Comparison of ENCODE assay signal across 9 mouse cellular contexts in the genomic region with DNA sequence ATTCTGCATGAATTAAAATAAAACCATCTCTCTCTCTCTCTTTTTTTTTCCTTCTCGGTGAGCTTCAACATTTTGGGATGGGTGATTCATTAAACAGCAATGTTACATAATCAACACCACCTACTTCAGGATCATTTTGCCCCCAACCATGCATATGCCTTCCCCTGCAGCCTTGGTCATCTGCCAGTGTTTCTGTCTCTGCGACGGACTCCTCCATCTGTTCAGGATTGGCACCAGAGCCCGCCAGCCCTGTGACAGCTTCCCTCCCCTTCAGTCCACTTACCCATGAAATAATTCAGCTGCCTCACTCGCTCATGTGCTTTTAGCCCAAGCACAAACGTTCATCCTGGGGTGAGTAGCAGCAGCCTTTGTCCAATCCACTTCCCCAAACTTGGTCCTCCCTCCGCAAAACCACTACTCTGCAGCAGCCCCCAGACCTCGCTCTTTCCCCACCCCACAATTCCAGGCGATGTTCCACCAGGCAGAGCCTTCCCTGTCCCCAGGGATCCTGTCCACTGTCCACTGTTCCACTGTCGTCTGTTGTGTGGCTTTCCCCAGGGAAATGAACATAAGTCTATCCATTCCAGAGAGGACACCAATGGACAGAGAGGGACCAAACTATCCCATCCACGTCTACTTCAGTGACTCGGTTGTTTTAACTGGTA. TPM values are rescaled to one million over a fixed set of nuclear protein-coding genes. Genes with fewer than 3 reads are reported as not detected.
DNase-seq lines count a peak whose midpoint lies in the region; ATAC-seq and TF ChIP-seq lines count a peak whose summit lies in the region.
"Had no signal": no experiment of that assay in that cellular context is flagged by ENCODE, and none has a peak within 500 bp of the region (broad histone marks: within the 10 kb centered on the region; RNA-seq: fewer than 3 reads in every experiment).

No protein-coding gene starts in this region.

- no peak overlapping the region; the same call in 1 of the 2 replicates for H3K27ac ChIP-seq in kidney, embryonic 14.5 days (ENCODE audit: low read depth, low read length)
- H3K27ac ChIP-seq in olfactory bulb, adult 2 months (ENCODE audit: insufficient read depth, low read depth, low read length), result peak overlapping the region; percentile 8; the same call in 1 of the 2 replicates
- H3K27ac ChIP-seq in liver, embryonic 12.5 days, result no peak overlapping the region
- H3K27ac ChIP-seq: macrophage had no signal

- WGBS in kidney, embryonic 14.5 days, result 62% methylated on average over 12 of the region's 12 CpGs
- WGBS in olfactory bulb, adult 2 months, result 43% methylated on average over 12 of the region's 12 CpGs
- WGBS in liver, embryonic 12.5 days (ENCODE audit: insufficient replicate concordance), result 70% methylated on average over 12 of the region's 12 CpGs

- H3K27me3 ChIP-seq in kidney, embryonic 14.5 days (ENCODE audit: control insufficient read depth, insufficient read depth, low read length), result no peaks in the 10 kb centered on the region
- H3K27me3 ChIP-seq in liver, embryonic 12.5 days (replicated peaks), result no peaks in the 10 kb centered on the region

- H3K36me3 ChIP-seq in kidney, embryonic 14.5 days (ENCODE audit: control insufficient read depth, insufficient read depth, low read length), result no peaks in the 10 kb centered on the region
- no peaks in the 10 kb centered on the region for H3K36me3 ChIP-seq in liver, embryonic 12.5 days

- H3K4me3 ChIP-seq in kidney, embryonic 14.5 days (ENCODE audit: low read length), result no peak overlapping the region
- no peak overlapping the region for H3K4me3 ChIP-seq in olfactory bulb, adult 2 months (ENCODE audit: insufficient read depth, low read depth, low read length)
- no peak overlapping the region for H3K4me3 ChIP-seq in liver, embryonic 12.5 days

- peaks cover 4% of the 10 kb centered on the region; the same call in 1 of the 2 replicates for H3K4me1 ChIP-seq in kidney, embryonic 14.5 days (ENCODE audit: control insufficient read depth, insufficient read depth, low read length)
- peaks cover 11% of the 10 kb centered on the region for H3K4me1 ChIP-seq in olfactory bulb, adult 2 months (ENCODE audit: control insufficient read depth, insufficient read depth, low read length)
- no peaks in the 10 kb centered on the region for H3K4me1 ChIP-seq in liver, embryonic 12.5 days

- TF ChIP-seq POLR2A in olfactory bulb, adult 2 months (IDR thresholded peaks at IDR 0.05; ENCODE audit: insufficient read depth, low read depth, low read length), result no peak

- no peak overlapping the region for H3K4me2 ChIP-seq in kidney, embryonic 14.5 days (replicated peaks; ENCODE audit: low read depth, low read length)
- H3K4me2 ChIP-seq in liver, embryonic 12.5 days, result no peak overlapping the region

- DNase-seq in kidney, postnatal 10 days, result peak; percentile 43
- DNase-seq in cerebellum, postnatal 14 days, result peak; percentile 97
- DNase-seq in layer of hippocampus, postnatal 14 days (ENCODE audit: low spot score in 2 of 2), result peak; percentile 54 to 90
- DNase-seq in yolk sac, embryonic 10.5 days (ENCODE audit: low spot score), result no peak

- H3K9me3 ChIP-seq in kidney, embryonic 14.5 days (ENCODE audit: control insufficient read depth, low read length), result no peaks in the 10 kb centered on the region
- no peaks in the 10 kb centered on the region for H3K9me3 ChIP-seq in liver, embryonic 12.5 days (replicated peaks)

- H3K9ac ChIP-seq in kidney, embryonic 14.5 days (ENCODE audit: low read depth, low read length), result no peak overlapping the region
- no peak overlapping the region for H3K9ac ChIP-seq in liver, embryonic 12.5 days

- no peak for TF ChIP-seq CTCF in olfactory bulb, adult 2 months (IDR thresholded peaks at IDR 0.05; ENCODE audit: insufficient read depth, low read depth, low read length)

- ATAC-seq in kidney, embryonic 14.5 days (ENCODE audit: low FRiP score, low TSS enrichment), result no peak; the same call in 1 of the 2 replicates
- ATAC-seq in liver, embryonic 12.5 days, result no peak
- no peak for ATAC-seq in inflammation-experienced regulatory T-cells, adult 6 months

RNA-seq across cellular contexts. Expression of gene Prkar1b, which starts 11.4 kb away (rescaled TPM):
- 10.0 and 15.7 TPM in 2 replicates for polyA plus RNA-seq in kidney, embryonic 14.5 days (2014; fragmentation: Nextera tagmentation; extraction: Ambion mirVana)
- 100 to 1,000 TPM; 387 to 389 TPM for total RNA-seq in layer of hippocampus, postnatal 14 days (2021)
- polyA plus RNA-seq in olfactory bulb, adult 2 months (2012; ENCODE audit: insufficient read depth, insufficient read length, low replicate concordance, missing spikeins), result not detected in 2 replicates
- polyA plus RNA-seq in liver, embryonic 12.5 days (2016; fragmentation: Nextera tagmentation; extraction: Ambion mirVana), result 3.4 and 3.9 TPM in 2 replicates
- polyA plus RNA-seq in inflammation-experienced regulatory T-cells, adult 6 months (2017; shearing (Covaris generic)), result 1 to 10 TPM in 1 of 3 experiments, under 1 TPM in 1, not detected in 1; 0.38 to 3.9 TPM

RNA-seq across cellular contexts. Expression of gene Dnaaf5, which starts 11.6 kb away (rescaled TPM):
- polyA plus RNA-seq in kidney, embryonic 14.5 days (2014; fragmentation: Nextera tagmentation; extraction: Ambion mirVana), result 9.1 and 11.5 TPM in 2 replicates
- total RNA-seq in layer of hippocampus, postnatal 14 days (2021), result 1 to 10 TPM; 7.0 to 7.4 TPM
- polyA plus RNA-seq in olfactory bulb, adult 2 months (2012; ENCODE audit: insufficient read depth, insufficient read length, low replicate concordance, missing spikeins), result not detected in 2 replicates
- polyA plus RNA-seq in liver, embryonic 12.5 days (2016; fragmentation: Nextera tagmentation; extraction: Ambion mirVana), result 5.9 and 6.9 TPM in 2 replicates
- 10 to 100 TPM in 1 of 3 experiments, 1 to 10 TPM in 2; 5.9 to 11.9 (median 6.2) TPM for polyA plus RNA-seq in inflammation-experienced regulatory T-cells, adult 6 months (2017; shearing (Covaris generic))
